In genomic region chr11:79023342-79023741, GRCm38 (mm10) we compare ENCODE assay signal across 8 mouse cellular contexts. TPM values are rescaled to one million over a fixed set of nuclear protein-coding genes. Genes with fewer than 3 reads are reported as not detected.
A peak's percentile ranks its signal among the peaks of the same experiment; 100 is the strongest.
DNase-seq lines count a peak whose midpoint lies in the region; ATAC-seq and TF ChIP-seq lines count a peak whose summit lies in the region.

No protein-coding gene starts in this region.

- no peak overlapping the region for H3K4me3 ChIP-seq in hindbrain, embryonic 15.5 days
- H3K4me3 ChIP-seq in hindbrain, postnatal 0 days (ENCODE audit: low read length), result no peak overlapping the region
- H3K4me3 ChIP-seq in liver, embryonic 12.5 days, result no peak overlapping the region
- H3K4me3 ChIP-seq in olfactory bulb, adult 2 months (ENCODE audit: insufficient read depth, low read depth, low read length), result peak overlapping the region; percentile 1; the same call in 1 of the 2 replicates
- H3K4me3 ChIP-seq in midbrain, postnatal 0 days (ENCODE audit: low read depth, low read length), result no peak overlapping the region

- ATAC-seq in hindbrain, embryonic 15.5 days (ENCODE audit: low FRiP score, low read depth), result no peak
- ATAC-seq in hindbrain, postnatal 0 days, result no peak
- ATAC-seq in liver, embryonic 12.5 days, result no peak
- no peak for ATAC-seq in midbrain, postnatal 0 days (ENCODE audit: low FRiP score)

- H3K4me1 ChIP-seq in hindbrain, embryonic 15.5 days (replicated peaks), result no peaks in the 10 kb centered on the region
- H3K4me1 ChIP-seq in hindbrain, postnatal 0 days (ENCODE audit: insufficient read depth, low read length), result no peaks in the 10 kb centered on the region
- H3K4me1 ChIP-seq in liver, embryonic 12.5 days, result peaks cover 40% of the 10 kb centered on the region
- no peaks in the 10 kb centered on the region for H3K4me1 ChIP-seq in olfactory bulb, adult 2 months (ENCODE audit: control insufficient read depth, insufficient read depth, low read length)
- no peaks in the 10 kb centered on the region for H3K4me1 ChIP-seq in midbrain, postnatal 0 days (ENCODE audit: insufficient read depth, low read length)

- TF ChIP-seq POLR2A in olfactory bulb, adult 2 months (IDR thresholded peaks at IDR 0.05; ENCODE audit: insufficient read depth, low read depth, low read length), result no peak

- TF ChIP-seq CTCF in hindbrain, postnatal 0 days (IDR thresholded peaks at IDR 0.05; ENCODE audit: low read depth), result no peak
- TF ChIP-seq CTCF in olfactory bulb, adult 2 months (IDR thresholded peaks at IDR 0.05; ENCODE audit: insufficient read depth, low read depth, low read length), result no peak
- TF ChIP-seq CTCF in midbrain, postnatal 0 days (IDR thresholded peaks at IDR 0.05), result no peak

- H3K27ac ChIP-seq in hindbrain, embryonic 15.5 days (replicated peaks), result 0 out of 2 replicates have a peak overlapping the region, but pooled peaks have one; percentile 31
- H3K27ac ChIP-seq in hindbrain, postnatal 0 days, result no peak overlapping the region
- peak overlapping the region; percentile 63 for H3K27ac ChIP-seq in liver, embryonic 12.5 days
- no peak overlapping the region for H3K27ac ChIP-seq in olfactory bulb, adult 2 months (ENCODE audit: insufficient read depth, low read depth, low read length)
- H3K27ac ChIP-seq in midbrain, postnatal 0 days (ENCODE audit: low read depth, low read length), result no peak overlapping the region

- peaks cover 10% of the 10 kb centered on the region; the same call in 1 of the 2 replicates for H3K36me3 ChIP-seq in hindbrain, embryonic 15.5 days
- H3K36me3 ChIP-seq in hindbrain, postnatal 0 days (ENCODE audit: insufficient read depth, low read length), result peaks cover 15% of the 10 kb centered on the region
- H3K36me3 ChIP-seq in liver, embryonic 12.5 days, result peaks cover 48% of the 10 kb centered on the region
- peaks cover 37% of the 10 kb centered on the region for H3K36me3 ChIP-seq in midbrain, postnatal 0 days (ENCODE audit: insufficient read depth, low read length)

- no peaks in the 10 kb centered on the region for H3K9me3 ChIP-seq in hindbrain, embryonic 15.5 days
- no peaks in the 10 kb centered on the region for H3K9me3 ChIP-seq in hindbrain, postnatal 0 days (ENCODE audit: low read length)
- H3K9me3 ChIP-seq in liver, embryonic 12.5 days (replicated peaks), result no peaks in the 10 kb centered on the region
- no peaks in the 10 kb centered on the region for H3K9me3 ChIP-seq in midbrain, postnatal 0 days (ENCODE audit: low read length)

- WGBS in hindbrain, embryonic 15.5 days, result 50% methylated on average over 7 of the region's 7 CpGs
- 54% methylated on average over 7 of the region's 7 CpGs for WGBS in hindbrain, postnatal 0 days
- WGBS in liver, embryonic 12.5 days (ENCODE audit: insufficient replicate concordance), result 3% methylated on average over 7 of the region's 7 CpGs
- WGBS in olfactory bulb, adult 2 months, result 62% methylated on average over 7 of the region's 7 CpGs
- 57% methylated on average over 7 of the region's 7 CpGs for WGBS in midbrain, postnatal 0 days

- H3K27me3 ChIP-seq in hindbrain, embryonic 15.5 days, result no peaks in the 10 kb centered on the region
- H3K27me3 ChIP-seq in hindbrain, postnatal 0 days (ENCODE audit: insufficient read depth, low read length), result no peaks in the 10 kb centered on the region
- H3K27me3 ChIP-seq in liver, embryonic 12.5 days (replicated peaks), result no peaks in the 10 kb centered on the region
- no peaks in the 10 kb centered on the region for H3K27me3 ChIP-seq in midbrain, postnatal 0 days (ENCODE audit: insufficient read depth, low read length)

- no peak overlapping the region for H3K9ac ChIP-seq in hindbrain, embryonic 15.5 days
- H3K9ac ChIP-seq in hindbrain, postnatal 0 days (replicated peaks; ENCODE audit: low read length), result no peak overlapping the region
- no peak overlapping the region for H3K9ac ChIP-seq in liver, embryonic 12.5 days
- no peak overlapping the region for H3K9ac ChIP-seq in midbrain, postnatal 0 days (replicated peaks; ENCODE audit: low read length, poor library complexity, severe bottlenecking)

- DNase-seq in hindbrain, postnatal 0 days (ENCODE audit: low spot score), result no peak
- DNase-seq in hindlimb bud, embryonic 11.5 days (ENCODE audit: extremely low spot score, low read depth, low spot score), result peak; percentile 12
- DNase-seq in ovary, postnatal 14 days (ENCODE audit: low spot score), result no peak
- no peak for DNase-seq in adrenal gland, adult 8-10 months
- DNase-seq in midbrain, postnatal 0 days (ENCODE audit: low spot score), result no peak

- no peak overlapping the region for H3K4me2 ChIP-seq in hindbrain, embryonic 15.5 days
- H3K4me2 ChIP-seq in hindbrain, postnatal 0 days (ENCODE audit: low read depth, low read length), result no peak overlapping the region
- H3K4me2 ChIP-seq in liver, embryonic 12.5 days, result peak overlapping the region; percentile 37
- no peak overlapping the region for H3K4me2 ChIP-seq in midbrain, postnatal 0 days (ENCODE audit: low read depth, low read length, poor library complexity, severe bottlenecking)

RNA-seq across cellular contexts. Expression of gene Lgals9, which starts 38.6 kb away (rescaled TPM):
- polyA plus RNA-seq in hindbrain, embryonic 15.5 days (2015; fragmentation: Nextera tagmentation; extraction: Ambion mirVana), result 13.4 and 17.0 TPM in 2 replicates
- total RNA-seq in hindbrain, postnatal 0 days (2014; rRNA removed), result 19.0 and 21.8 TPM in 2 replicates
- 23.3 and 24.0 TPM in 2 replicates for polyA plus RNA-seq in hindbrain, postnatal 0 days (2015; fragmentation: Nextera tagmentation; extraction: Ambion mirVana)
- polyA plus RNA-seq in liver, embryonic 12.5 days (2016; fragmentation: Nextera tagmentation; extraction: Ambion mirVana), result 40.8 and 45.7 TPM in 2 replicates
- polyA plus RNA-seq in olfactory bulb, adult 2 months (2012; ENCODE audit: insufficient read depth, insufficient read length, low replicate concordance, missing spikeins), result not detected in 2 replicates
- 10 to 100 TPM; 16.2 to 25.1 (median 20.1) TPM for total RNA-seq in adrenal gland, adult 8-10 months (2022)
- total RNA-seq in midbrain, postnatal 0 days (2014; rRNA removed), result 15.7 and 16.0 TPM in 2 replicates
- 16.5 and 19.9 TPM in 2 replicates for polyA plus RNA-seq in midbrain, postnatal 0 days (2015; fragmentation: Nextera tagmentation; extraction: Ambion mirVana)

Comparison
In these comparisons a context has a peak if more than half of its experiments do, and no peak if none do; other contexts are left out.
1. H3K27ac ChIP-seq: peak in hindbrain, embryonic 15.5 days (single experiment) and liver, embryonic 12.5 days (single experiment); none in hindbrain, postnatal 0 days (single experiment), olfactory bulb, adult 2 months (single experiment) and midbrain, postnatal 0 days (single experiment).